Mouse (Mus musculus) C2C12 (cell line): ENCODE data around the gene Klhl35. TPM values are rescaled to one million over a fixed set of nuclear protein-coding genes. Genes with fewer than 3 reads are reported as not detected.
"Not testable (repeated sequence)": the region's sequence is repeated elsewhere in the genome, so short reads cannot be mapped to it uniquely, and the experiment has no call there.

Experiments
- H3K27me3 ChIP-seq: one replicate; pipeline ENCODE4 v1.6.1; 2011; ENCODE audit not compliant: control insufficient read depth, insufficient read depth, insufficient read length
- H3K36me3 ChIP-seq: one replicate; pipeline ENCODE4 v1.6.1; 2011; ENCODE audit not compliant: control insufficient read depth, insufficient read depth
- H3K4me3 ChIP-seq: one replicate; pipeline ENCODE4 v1.5.1; 2011; ENCODE audit warnings: mild to moderate bottlenecking, control low read depth; ENCODE audit not compliant: poor library complexity, insufficient read depth, severe bottlenecking
- H3K79me2 ChIP-seq: one replicate; pipeline ENCODE4 v1.6.1; 2011; ENCODE audit not compliant: control insufficient read depth, insufficient read depth
- H3K79me3 ChIP-seq: one replicate; pipeline ENCODE4 v1.6.1; 2011; ENCODE audit warnings: low read depth, control low read depth
- H3ac ChIP-seq: one replicate; pipeline ENCODE3; 2011; ENCODE audit warnings: low read depth; ENCODE audit not compliant: control insufficient read depth, insufficient read length
- CEBPB ChIP-seq: IDR thresholded peaks from one replicate; pipeline ENCODE4 v1.6.1; 2011; ENCODE audit warnings: low read depth, mild to moderate bottlenecking, control low read depth, moderate library complexity
- CTCF ChIP-seq: IDR thresholded peaks from one replicate; pipeline ENCODE4 v1.5.1; 2011; ENCODE audit not compliant: control insufficient read depth, insufficient read depth, insufficient read length
- FOSL1 ChIP-seq: IDR thresholded peaks from one replicate; pipeline ENCODE4 v1.8.0; 2011; ENCODE audit warnings: mild to moderate bottlenecking, low read length; ENCODE audit not compliant: poor library complexity, insufficient read depth, severe bottlenecking
- MAX ChIP-seq: IDR thresholded peaks from one replicate; pipeline ENCODE4 v1.6.1; 2011; ENCODE audit warnings: mild to moderate bottlenecking, control low read depth
- MYOD1 ChIP-seq: IDR thresholded peaks from one replicate; pipeline ENCODE4 v1.6.1; 2011; ENCODE audit warnings: low read depth; ENCODE audit not compliant: control insufficient read depth, insufficient read length
- MYOG ChIP-seq: IDR thresholded peaks from one replicate; pipeline ENCODE4 v1.6.1; 2011; ENCODE audit not compliant: control insufficient read depth, insufficient read length; ENCODE audit errors: extremely low read depth
- USF1 ChIP-seq: IDR thresholded peaks from one replicate; pipeline ENCODE4 v1.6.1; 2011; ENCODE audit warnings: low read depth, mild to moderate bottlenecking, control low read depth, moderate library complexity
- polyA plus RNA-seq: library from polyadenylated mRNA; unstranded; fragments of >200 nt; fragmentation: generic; extraction: Trizol; gene quantifications from one replicate; pipeline ENCODE4 v1.2.1, GENCODE M21; 2012; ENCODE audit warnings: missing spikeins

The Klhl35 gene
- polyA plus RNA-seq, 1 experiment, result not detected

DNA sequence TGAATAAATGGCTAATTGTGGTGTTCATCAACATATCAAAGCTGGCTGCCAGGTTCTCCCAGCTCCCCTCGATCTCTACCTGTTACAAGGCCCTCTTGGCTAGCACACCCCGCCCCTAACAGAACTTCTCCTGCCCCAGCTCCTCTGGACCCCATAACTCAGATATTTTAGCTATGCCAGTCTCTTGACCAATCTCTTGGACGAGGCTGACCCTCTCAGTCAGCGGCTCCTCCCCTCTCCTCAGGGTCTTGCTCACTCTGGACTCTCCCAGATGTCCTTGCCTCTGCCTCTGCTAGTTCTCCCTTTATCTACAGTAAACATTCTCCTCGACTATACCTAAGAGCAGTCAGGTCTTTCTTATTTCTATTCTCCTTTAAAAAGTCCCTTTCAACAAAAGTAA lies 34.9 kb downstream of the Klhl35 start:
- Histone ChIP-seq H3ac (no peak overlapping the region), H3K36me3 (no peaks in the 10 kb centered on the region), H3K27me3 (peaks cover 6% of the 10 kb centered on the region), H3K79me2 (no peaks in the 10 kb centered on the region), H3K4me3 (no peak overlapping the region), H3K79me3 (no peaks in the 10 kb centered on the region)
- no peak for TF ChIP-seq USF1
- no peak for TF ChIP-seq CEBPB
- no peak for TF ChIP-seq MYOG
- no peak for TF ChIP-seq FOSL1
- TF ChIP-seq MYOD1, result no peak
- TF ChIP-seq MAX, result no peak
- no peak for TF ChIP-seq CTCF

DNA sequence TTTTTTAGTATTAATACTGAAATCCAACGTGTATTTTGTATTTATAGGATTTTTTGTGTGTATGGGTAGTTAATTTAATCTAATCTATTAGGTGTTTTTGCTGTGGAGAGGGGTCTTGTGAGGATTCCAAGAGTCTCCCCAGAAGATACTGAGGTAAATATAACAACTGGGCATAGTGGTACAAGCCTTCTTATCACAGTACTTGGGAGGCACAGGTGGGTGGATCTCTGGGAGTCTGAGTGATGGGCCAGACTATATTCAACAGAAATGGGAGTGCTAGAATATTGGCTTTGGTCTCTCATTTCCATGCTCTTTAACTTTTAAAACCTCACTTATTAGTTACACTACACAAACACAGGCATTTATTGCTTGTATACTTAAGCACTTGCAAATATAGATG lies 35.3 kb downstream of the Klhl35 start:
- Histone ChIP-seq H3K79me2 (no peaks in the 10 kb centered on the region), H3K79me3 (no peaks in the 10 kb centered on the region), H3K27me3 (peaks cover 6% of the 10 kb centered on the region), H3K36me3 (no peaks in the 10 kb centered on the region), H3K4me3 (no peak overlapping the region), H3ac (no peak overlapping the region)
- TF ChIP-seq USF1 (no peak), FOSL1 (no peak), MYOD1 (no peak), CTCF (no peak), MYOG (no peak), CEBPB (no peak), MAX (no peak)

- no peaks in the 10 kb centered on the region for H3K27me3 ChIP-seq
- H3K36me3 ChIP-seq, result no peaks in the 10 kb centered on the region
- no peak overlapping the region for H3ac ChIP-seq
- H3K79me2 ChIP-seq, result no peaks in the 10 kb centered on the region
- H3K4me3 ChIP-seq, result no peak overlapping the region
- H3K79me3 ChIP-seq, result no peaks in the 10 kb centered on the region
- no peak for TF ChIP-seq CTCF
- no peak for TF ChIP-seq MAX
- no peak for TF ChIP-seq MYOG
- no peak for TF ChIP-seq FOSL1
- no peak for TF ChIP-seq USF1
- no peak for TF ChIP-seq MYOD1
- no peak for TF ChIP-seq CEBPB
Measured at GRCm38 (mm10) chr7:99504556-99504955, 38.8 kb downstream of the Klhl35 start.

GRCm38 (mm10) chr7:99508187-99508586 lies 42.4 kb downstream of the Klhl35 start:
- H3K79me2 ChIP-seq, H3ac ChIP-seq, H3K27me3 ChIP-seq, H3K4me3 ChIP-seq, H3K79me3 ChIP-seq, H3K36me3 ChIP-seq: not testable (repeated sequence)

- no peak overlapping the region for H3ac ChIP-seq
- no peak overlapping the region for H3K4me3 ChIP-seq
- H3K79me2 ChIP-seq, result no peaks in the 10 kb centered on the region
- H3K79me3 ChIP-seq, result no peaks in the 10 kb centered on the region
- no peaks in the 10 kb centered on the region for H3K27me3 ChIP-seq
- H3K36me3 ChIP-seq, result no peaks in the 10 kb centered on the region
- TF ChIP-seq MYOG, result no peak
- TF ChIP-seq CEBPB, result no peak
- no peak for TF ChIP-seq CTCF
- TF ChIP-seq MYOD1, result no peak
- no peak for TF ChIP-seq USF1
- TF ChIP-seq FOSL1, result no peak
- TF ChIP-seq MAX, result no peak
Measured at GRCm38 (mm10) chr7:99510087-99510501, 44.3 kb downstream of the Klhl35 start.

- no peak for TF ChIP-seq CTCF
- TF ChIP-seq USF1, result no peak
- no peak for TF ChIP-seq MYOD1
- no peaks in the 10 kb centered on the region for H3K79me3 ChIP-seq
- no peaks in the 10 kb centered on the region for H3K27me3 ChIP-seq
- H3K36me3 ChIP-seq, result no peaks in the 10 kb centered on the region
- H3ac ChIP-seq, result no peak overlapping the region
- H3K4me3 ChIP-seq, result no peak overlapping the region
- H3K79me2 ChIP-seq, result no peaks in the 10 kb centered on the region
Measured at GRCm38 (mm10) chr7:99516092-99516813, 50.4 kb downstream of the Klhl35 start.
